Mouse (Mus musculus) adrenal gland, postnatal 14 days (tissue): ENCODE data around the gene Prkn. TPM values are rescaled to one million over a fixed set of nuclear protein-coding genes. Genes with fewer than 3 reads are reported as not detected.

Source experiments
- DNase-seq: peaks from one replicate; pipeline ENCODE4 v3.0.0; 2021; ENCODE audit warnings: mixed read lengths
- total RNA-seq: library from RNA; stranded (reverse); gene quantifications from 2 replicates; pipeline ENCODE4 v1.2.3, GENCODE M21; 2021

The Prkn gene
- total RNA-seq, 1 experiment from 2014 or later = 6.9 TPM

DNA sequence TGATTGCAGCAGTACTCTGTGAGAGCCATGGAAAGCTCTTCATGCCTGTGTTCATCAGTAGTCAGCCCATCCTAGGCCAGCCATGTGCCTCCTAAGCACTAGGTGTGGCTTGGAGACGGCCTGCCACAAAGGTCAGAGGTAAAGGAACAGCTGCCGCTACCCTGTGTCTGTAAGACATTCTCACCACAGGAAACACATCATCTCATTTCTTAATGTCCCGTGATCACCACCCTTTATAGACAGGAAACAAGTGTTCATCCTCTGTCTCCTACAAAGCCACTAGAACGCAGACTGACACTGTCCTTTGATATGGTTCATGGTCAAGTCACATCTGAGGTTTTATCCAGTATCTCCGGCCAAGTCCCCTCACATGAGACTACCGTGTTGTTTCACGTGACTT lies 698.6 kb downstream of the Prkn start:
- DNase-seq = no peak

DNA sequence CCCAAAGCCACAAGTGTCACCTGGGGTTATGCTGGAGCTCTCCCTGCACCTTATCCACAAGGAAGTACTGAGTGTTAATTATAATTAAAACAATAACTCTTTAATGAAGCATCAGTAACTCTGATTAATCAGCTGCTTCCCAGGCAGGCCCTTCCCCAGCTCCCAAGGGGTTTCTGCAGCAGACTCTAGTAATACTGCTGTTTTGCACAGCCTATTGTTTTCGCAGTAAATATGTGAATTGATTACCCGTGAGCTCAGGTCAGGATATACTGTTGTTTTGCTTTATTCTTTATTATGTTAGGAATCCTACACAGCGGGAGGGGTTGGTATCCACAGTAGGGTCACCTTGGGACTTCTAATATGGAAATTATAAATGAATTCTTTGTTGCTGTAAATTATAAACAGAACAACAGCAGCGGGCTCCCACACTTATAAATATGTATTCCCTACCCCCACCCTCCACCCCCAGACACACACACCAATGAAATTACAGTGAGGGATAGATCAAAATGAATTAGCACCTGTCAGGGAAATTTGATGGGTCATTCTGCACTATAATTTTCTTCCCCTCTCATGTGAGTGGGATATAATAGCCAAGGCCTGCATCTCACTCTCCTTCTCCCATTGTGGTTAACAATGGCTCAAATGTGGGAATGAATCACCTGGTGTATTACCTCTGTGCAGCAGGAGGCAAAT lies 701.9 kb downstream of the Prkn start:
- DNase-seq = no peak

- DNase-seq = no peak
Measured at GRCm38 (mm10) chr17:11550562-11550961, 710.4 kb downstream of the Prkn start.

- DNase-seq = no peak
Measured at GRCm38 (mm10) chr17:11565681-11566080, 725.5 kb downstream of the Prkn start.

- no peak for DNase-seq
Measured at GRCm38 (mm10) chr17:11570392-11570791, 730.2 kb downstream of the Prkn start.

DNA sequence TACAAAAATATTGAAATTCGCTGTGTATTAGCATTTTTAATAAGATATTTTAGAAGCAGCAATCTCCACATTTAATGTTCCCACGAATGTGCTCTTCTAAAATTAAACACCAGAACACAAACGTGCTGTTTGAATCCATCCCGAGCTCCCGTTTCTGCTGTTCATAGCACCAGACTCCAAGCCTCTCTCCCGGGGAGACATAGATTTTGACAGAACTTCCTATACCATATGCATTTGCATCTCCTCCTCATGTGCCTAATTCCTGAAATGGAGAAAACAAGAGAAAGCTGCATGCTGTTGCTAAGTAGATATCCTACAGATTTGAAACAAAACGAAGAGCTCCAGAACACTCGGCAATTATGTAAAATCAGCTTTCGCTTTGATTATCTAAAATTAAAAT lies 733.5 kb downstream of the Prkn start:
- no peak for DNase-seq

- DNase-seq = peak; percentile 46
Measured at GRCm38 (mm10) chr17:11585491-11585890, 745.3 kb downstream of the Prkn start.

GRCm38 (mm10) chr17:11607931-11608330 lies 767.7 kb downstream of the Prkn start:
- no peak for DNase-seq

DNA sequence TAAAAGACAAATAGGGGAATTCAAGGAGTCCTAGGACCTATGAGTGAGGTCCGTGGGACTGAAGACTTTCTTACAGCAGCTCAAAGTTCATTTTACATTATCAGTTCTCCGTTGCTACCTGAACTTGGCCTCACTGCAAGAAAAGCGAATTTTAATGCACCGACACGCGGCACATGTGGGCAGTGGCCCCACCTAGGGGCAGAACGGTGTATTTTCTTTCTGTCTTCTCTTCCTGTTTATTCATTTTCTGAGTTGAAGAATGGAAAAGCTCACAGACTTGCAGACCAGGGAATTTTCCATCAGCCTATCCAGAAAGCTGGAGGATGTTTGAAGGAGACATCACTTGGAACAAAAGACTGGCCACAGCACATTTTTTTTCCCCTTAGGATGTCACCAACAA lies 771.3 kb downstream of the Prkn start:
- DNase-seq = peak; percentile 71

- no peak for DNase-seq
Measured at GRCm38 (mm10) chr17:11612801-11613531, 772.8 kb downstream of the Prkn start.

DNA sequence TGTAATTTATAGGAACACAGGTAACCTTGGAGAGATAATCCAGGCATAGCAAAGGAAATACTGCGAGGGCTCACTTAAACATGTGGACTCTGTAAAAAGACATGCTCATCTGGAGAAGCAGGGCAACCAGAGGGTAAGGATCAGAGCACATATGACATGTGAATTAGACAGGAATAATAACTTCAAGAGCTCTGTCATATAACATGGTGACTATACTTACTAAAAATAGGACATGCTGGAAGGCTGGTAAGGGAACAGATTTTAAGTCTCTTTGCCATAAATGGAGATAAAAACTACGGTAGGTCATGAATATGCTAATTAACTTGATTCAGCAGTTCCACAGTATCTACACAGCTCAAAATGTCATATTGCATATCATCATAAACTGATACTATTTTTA lies 777.4 kb downstream of the Prkn start:
- no peak for DNase-seq

- DNase-seq = no peak
Measured at GRCm38 (mm10) chr17:11618886-11619590, 778.9 kb downstream of the Prkn start.

GRCm38 (mm10) chr17:11620770-11621169 lies 780.6 kb downstream of the Prkn start:
- DNase-seq = no peak

DNA sequence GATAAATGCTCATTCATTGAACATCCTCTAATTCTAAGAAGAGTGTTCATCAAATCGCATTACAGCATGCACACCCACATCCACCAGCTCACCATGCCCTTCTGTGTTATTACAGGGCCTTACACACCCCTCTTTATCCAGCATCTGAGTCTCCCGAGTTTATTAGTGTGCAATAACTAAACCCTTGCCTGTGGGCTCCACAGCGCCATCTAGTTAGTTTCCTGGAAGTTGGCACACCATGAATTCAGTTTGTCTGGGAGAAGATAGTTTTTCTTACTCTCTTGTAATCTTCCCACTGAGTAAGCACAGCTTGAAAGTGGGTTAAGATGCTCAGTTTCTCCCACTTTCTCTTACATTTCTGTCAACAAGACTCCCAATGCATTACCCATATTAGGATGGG lies 781.3 kb downstream of the Prkn start:
- peak; percentile 64 for DNase-seq

DNA sequence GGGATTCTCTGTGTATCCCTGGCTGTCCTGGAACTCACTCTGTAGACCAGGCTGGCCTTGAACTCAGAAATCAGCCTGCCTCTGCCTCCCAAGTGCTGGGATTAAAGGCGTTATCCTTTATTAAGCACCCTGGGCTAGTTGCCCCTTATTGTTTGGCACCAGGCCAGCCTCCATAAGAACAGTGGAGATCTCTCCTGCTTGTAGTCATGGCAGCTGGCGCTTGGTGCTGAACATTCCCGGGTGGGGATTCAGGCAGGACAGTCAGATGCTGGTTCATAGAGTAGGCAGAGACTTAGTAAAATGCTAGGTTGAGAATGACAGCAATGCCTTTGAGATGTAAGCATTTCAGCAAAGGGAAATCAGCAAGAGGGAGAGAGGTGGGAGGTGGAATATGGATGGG lies 786.1 kb downstream of the Prkn start:
- no peak for DNase-seq

GRCm38 (mm10) chr17:11635121-11635520 lies 794.9 kb downstream of the Prkn start:
- no peak for DNase-seq

DNA sequence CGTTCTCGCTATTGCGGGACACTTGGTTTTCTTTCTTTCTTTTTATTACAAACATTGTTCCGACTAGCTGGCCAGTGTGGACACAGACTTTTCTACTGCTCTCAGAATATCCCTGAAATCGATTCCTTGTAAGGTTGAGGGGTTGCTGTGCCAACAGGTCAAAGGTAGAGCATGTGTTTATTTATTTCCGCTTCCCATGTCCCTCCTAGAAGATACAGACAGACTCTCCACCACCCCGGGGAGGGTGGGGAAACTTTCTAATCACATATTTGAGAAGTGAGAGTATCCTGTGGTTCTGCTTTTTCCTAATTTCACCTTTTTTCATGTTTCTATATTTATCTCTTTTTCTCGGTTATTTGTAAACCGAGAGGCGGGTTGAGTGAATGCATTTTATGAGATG lies 797.5 kb downstream of the Prkn start:
- no peak for DNase-seq

DNA sequence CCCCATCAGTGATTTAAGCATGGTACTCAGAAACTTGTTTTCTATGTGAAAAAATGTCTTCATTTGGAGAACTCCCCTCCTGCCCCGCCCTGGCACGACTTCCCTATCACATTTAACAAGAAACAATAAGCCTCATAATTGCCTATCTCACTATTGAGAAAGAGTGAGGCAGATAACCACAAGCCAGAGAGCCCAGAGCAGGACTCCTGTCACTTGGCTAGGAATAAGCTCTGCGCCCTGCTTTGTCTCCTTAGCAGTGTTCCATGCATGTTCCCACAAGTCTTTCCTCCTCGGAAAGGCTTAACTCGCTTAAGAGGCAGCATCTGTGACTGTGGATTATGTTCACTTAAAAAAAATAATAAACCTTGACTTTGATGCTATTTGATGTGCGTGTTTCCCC lies 798.3 kb downstream of the Prkn start:
- no peak for DNase-seq

- no peak for DNase-seq
Measured at GRCm38 (mm10) chr17:11639786-11640185, 799.6 kb downstream of the Prkn start.

GRCm38 (mm10) chr17:11642328-11642727 lies 802.1 kb downstream of the Prkn start:
- DNase-seq = no peak

- DNase-seq = no peak
Measured at GRCm38 (mm10) chr17:11644016-11644415, 803.8 kb downstream of the Prkn start.

DNA sequence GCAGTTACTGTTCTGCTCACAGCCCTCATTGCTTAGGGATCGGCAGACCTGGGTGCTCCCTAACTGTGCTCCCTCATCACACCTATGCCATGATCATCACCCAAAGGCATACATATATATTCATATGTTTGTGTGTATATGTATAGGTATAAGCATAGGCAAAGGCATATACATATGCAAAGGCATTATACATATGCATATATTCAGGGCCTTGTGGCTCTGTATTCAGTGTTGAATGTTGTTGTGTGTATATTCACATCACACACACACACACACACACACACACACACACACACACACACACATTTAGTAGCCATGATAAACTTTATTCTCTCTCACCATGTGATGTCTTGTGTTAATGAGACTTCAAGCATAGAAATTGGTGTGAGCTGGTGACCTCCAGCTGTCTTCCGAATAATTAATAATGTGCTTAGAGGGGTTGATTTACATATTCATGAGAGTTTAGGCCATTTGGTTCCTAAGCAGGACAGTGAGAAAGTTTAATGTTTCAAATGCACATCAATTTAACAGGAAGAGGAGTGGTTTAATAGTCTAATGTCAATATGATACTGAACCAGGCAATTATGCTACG lies 804.8 kb downstream of the Prkn start:
- DNase-seq = no peak

DNA sequence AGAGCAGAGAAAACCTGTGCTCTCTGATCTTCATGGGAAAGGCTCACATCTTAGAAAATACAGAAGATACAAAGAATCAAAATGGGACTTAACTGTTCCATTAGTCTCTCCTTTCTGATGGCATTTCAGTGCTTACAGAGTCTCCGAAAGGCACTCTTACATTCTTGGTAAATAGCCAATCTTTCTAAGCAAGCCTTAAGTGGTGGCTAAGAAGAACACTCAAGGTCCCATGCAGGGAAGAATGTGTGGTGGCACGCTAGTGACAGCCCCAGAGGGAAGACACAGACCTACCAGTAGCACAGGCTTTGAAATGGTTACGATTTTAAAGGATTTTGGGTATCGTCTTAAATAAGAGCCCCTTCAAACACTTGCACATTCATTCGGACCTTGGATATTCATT lies 816.2 kb downstream of the Prkn start:
- DNase-seq = no peak
